Mouse (Mus musculus) heart, embryonic 12.5 days (tissue): Measurements from ENCODE around the gene Isg20l2. TPM values are rescaled to one million over a fixed set of nuclear protein-coding genes. Genes with fewer than 3 reads are reported as not detected.

Experiments used
- polyA plus RNA-seq: library from polyadenylated mRNA; unstranded; fragments of >200 nt; fragmentation: Nextera tagmentation; extraction: Ambion mirVana; gene quantifications from 2 replicates; pipeline ENCODE4 v1.2.1, GENCODE M21; 2016

The Isg20l2 gene
- polyA plus RNA-seq, 1 experiment from 2014 or later, result 36.4 TPM

Other genes with a start within 250 kb of the Isg20l2 start
- 0.30 and 0.46 TPM in 2 replicates for gene Lrrc71, start 181.7 kb upstream of the Isg20l2 start, polyA plus RNA-seq
- gene Ntrk1, start 135.2 kb upstream of the Isg20l2 start, polyA plus RNA-seq, result 0.26 and 0.30 TPM in 2 replicates
- gene Insrr, start 133.4 kb upstream of the Isg20l2 start, polyA plus RNA-seq, result 0.21 TPM in 1 of 2 replicates, not detected in the other
- 15.7 and 16.1 TPM in 2 replicates for gene Pear1, start 106.0 kb upstream of the Isg20l2 start, polyA plus RNA-seq
- 0.15 TPM in 1 of 2 replicates, not detected in the other for gene Sh2d2a, start 83.6 kb upstream of the Isg20l2 start, polyA plus RNA-seq
- gene Prcc, start 44.7 kb upstream of the Isg20l2 start, polyA plus RNA-seq, result 11.2 and 11.5 TPM in 2 replicates
- 175 and 177 TPM in 2 replicates for gene Hdgf, start 24.0 kb upstream of the Isg20l2 start, polyA plus RNA-seq
- gene Mrpl24, start 10.8 kb upstream of the Isg20l2 start, polyA plus RNA-seq, result 62.9 and 65.2 TPM in 2 replicates
- 13.6 and 14.1 TPM in 2 replicates for gene Rrnad1, start 403 bp downstream of the Isg20l2 start, polyA plus RNA-seq
- gene Crabp2, start 18.4 kb downstream of the Isg20l2 start, polyA plus RNA-seq, result 7.3 and 8.0 TPM in 2 replicates
- gene Nes, start 40.8 kb downstream of the Isg20l2 start, polyA plus RNA-seq, result 33.0 and 34.6 TPM in 2 replicates
- 0.09 and 0.15 TPM in 2 replicates for gene Bcan, start 69.9 kb downstream of the Isg20l2 start, polyA plus RNA-seq
- gene Hapln2, start 97.3 kb downstream of the Isg20l2 start, polyA plus RNA-seq, result 0.08 and 0.17 TPM in 2 replicates
- gene Gpatch4, start 112.8 kb downstream of the Isg20l2 start, polyA plus RNA-seq, result 19.2 and 19.7 TPM in 2 replicates
- 137 and 139 TPM in 2 replicates for gene Naxe, start 128.2 kb downstream of the Isg20l2 start, polyA plus RNA-seq
- not detected in 2 replicates for gene Ttc24, start 148.0 kb downstream of the Isg20l2 start, polyA plus RNA-seq
- gene Iqgap3, start 151.7 kb downstream of the Isg20l2 start, polyA plus RNA-seq, result 32.3 and 36.8 TPM in 2 replicates
- 53.5 and 56.6 TPM in 2 replicates for gene Mef2d, start 212.1 kb downstream of the Isg20l2 start, polyA plus RNA-seq